Mouse (Mus musculus) right cerebral cortex, postnatal 4 days (tissue): ENCODE results near the gene Shoc2.
"Not testable (repeated sequence)": the region's sequence is repeated elsewhere in the genome, so short reads cannot be mapped to it uniquely, and the experiment has no call there.

ENCODE experiments used
- DNase-seq: peaks from one replicate; pipeline ENCODE4 v3.0.0-alpha.2; 2022

The Shoc2 gene

DNA sequence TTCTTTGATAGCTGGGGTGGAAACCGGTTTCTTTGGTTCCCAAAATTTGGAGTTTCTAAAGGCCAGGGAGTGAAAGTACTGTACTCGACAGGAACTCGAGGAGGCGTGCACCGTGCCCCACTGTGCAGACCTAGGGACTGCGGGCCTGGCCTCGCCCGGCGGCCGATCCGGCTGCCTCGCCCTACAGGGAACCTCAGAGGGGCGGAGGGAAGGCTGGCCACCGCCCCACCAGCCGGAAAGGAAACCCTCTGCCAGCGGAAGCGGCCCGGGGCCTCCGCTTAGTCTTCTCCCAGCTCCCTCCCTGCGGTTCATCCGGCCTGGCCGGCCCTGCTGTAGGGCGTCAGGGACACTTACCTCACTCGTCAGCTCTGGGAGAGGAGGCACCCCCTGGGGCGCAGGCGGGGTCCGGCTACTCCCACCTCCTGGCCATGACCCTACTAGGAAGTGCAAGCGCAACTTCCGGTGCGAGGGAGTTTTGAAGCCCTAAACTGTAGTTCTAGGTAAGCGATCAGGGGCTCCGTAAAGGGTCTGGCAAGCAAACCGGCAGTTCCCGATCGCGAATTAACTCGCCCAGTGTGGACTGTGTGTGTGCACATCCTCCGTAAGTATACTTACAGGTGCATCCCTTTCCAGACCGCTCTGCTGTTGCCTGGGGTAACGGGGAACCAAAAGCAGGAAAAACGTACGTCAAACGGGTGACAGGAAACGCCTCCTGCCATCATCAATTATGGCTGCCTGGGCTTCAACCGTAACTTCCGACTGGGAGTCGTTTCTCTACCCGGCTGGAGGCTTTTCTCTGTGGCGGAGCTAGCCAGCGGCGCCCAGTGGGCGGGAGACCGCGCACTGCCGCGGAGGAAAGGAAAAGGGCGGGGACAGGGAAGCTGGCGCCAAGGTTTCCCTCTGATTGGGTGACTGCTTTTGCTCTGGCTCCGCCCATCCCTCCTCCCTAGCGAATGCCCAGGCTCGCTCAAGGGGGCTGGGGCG lies at the start of gene Shoc2, which contains the start of gene Bbip1:
TSS of gene Shoc2 (plus strand) at position 505 of the 984 bp plus-strand sequence.
TSS of gene Bbip1 (minus strand) at position 826 of the 984 bp plus-strand sequence.
- DNase-seq, result peak; percentile 97

DNA sequence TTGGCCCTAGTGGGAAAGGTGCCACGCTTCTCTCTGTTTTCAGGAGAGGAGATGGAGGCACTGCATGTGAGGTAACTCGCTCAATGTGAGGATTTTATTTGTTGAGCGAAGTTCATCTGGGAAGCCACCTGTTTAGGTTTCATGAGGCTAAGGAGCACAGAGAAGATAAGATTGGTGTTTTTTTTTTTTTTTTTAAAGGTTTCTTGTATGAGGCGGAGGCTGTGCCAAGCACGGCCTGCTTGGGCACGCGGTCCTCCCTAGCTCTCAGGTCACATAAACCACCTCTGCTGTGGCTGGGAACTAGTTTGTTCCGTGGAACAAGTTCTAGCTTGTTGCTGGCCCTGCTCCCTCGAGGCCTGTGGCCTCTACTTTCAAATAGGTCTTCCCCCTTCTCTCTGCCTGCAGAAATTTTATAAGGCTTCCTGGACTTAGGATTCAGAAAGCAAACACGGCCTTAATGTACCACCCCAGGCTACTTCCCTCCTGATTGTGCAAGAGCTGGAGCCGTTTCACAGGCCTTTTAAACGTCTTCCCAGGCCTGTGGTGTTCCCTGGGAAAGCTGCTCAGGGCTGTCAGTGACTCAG lies 49.5 kb upstream of the Shoc2 start:
- no peak for DNase-seq

DNA sequence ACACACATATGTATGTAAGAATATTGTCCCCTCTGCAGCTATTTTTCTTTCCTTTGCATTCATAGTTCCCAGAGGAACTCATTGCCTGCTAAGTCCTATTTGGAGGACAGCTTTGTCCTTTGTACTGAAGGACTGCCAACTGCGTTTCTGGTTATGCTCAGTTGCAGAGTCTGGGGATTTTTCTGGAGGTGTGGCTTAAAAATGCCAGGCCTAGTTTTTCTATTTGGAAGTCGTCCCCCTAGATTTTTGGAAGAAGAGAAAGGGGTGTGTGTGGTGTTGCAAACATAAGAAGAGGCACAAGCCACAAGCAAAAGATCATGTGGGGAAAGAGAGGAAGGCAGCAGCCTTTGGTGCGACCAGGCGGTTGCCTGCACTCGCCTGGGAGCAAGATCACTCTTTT lies 46.1 kb upstream of the Shoc2 start:
- DNase-seq, result no peak

DNA sequence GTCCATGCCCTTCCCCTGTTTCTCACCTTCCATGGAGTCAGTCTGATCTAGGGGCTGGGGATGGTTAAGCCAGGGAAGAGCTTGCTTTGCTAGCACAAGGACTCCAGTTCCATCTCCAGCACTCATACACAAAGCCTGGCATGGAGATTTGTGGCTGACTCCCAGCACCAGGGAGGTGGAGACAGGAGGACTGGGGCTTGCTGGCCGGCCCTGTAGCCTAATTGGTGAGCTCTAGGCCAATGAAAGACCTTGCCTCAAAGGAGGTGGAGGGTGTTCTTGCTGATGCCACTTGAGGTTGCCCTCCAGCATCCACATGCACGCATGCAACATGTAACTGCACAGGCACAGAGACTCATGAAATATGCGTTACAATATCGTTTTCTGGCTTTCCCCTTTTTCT lies 45.6 kb upstream of the Shoc2 start:
- DNase-seq, result no peak

DNA sequence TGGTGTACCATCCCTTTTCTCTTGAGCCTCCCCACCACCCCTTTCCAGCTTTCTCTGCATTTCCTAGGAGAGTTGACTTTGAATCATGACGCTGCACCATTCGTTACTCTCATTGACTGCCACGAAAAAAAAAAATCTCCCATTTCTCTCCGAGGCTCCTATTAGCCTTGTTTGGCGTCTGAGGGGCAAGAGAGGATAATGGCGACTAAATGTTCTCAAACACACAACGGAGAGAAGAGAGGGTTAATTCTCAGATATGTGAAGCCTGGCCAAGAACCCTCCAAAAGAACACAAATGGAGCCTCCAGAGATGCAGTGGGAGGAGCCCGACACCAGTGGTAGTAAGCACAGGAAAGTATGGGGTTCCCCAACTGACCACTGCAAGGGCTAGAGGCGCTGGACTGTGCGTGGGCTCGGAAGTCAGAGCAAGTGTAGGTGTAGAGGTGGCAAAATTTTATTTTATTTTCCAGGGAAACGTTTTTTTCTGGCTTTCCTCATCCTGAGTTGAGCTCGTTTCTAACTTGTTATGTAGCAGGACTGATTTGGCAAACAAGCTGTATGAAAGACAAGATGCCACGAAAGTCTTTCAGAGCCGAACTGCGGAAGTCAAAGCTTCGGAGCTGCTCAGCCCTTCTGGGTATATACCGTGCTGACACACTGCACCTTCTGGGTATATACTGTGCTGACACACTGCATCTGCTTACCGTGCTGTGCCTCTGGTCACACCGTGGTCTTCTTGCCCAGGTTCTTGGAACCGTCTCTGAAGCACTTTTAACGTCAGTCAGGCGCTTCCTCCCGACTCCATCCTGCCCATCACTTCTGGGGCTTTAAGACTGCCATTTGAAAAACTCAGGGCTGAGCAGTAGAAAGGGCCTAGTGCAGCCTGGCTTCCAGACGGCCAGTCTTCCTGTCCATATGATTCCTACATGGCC lies 44.9 kb upstream of the Shoc2 start:
- no peak for DNase-seq

DNA sequence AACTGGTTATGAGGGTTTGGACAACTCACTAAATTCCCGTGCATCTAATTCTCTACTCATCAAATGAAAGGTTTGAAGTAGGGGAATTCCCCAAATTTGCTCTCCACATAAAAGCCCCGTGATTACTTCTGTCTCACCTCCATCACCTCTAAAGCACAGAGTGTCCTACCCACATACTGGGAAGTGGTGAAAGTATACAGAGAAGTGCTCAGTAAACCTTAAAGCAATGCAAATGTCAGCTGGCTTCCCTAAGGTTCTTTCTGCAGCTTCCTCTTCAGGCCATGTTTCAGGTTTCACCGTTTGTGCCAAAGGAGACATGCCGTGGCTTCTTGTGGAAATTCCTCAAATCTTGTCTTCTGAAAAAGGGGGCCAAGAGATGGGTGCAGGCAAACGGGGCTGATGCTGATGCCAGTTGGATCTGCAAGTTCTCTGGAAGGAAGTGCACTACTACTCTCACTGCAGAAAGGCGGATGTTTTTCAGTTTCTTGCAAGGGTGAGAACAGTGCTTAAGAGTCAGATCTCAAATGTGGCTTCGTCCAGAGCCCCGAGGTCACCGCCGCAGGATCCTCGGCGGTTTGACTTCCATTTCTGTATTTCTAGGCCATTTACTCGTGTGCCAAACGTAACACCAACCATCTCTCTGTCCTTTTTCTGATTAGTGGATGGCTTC lies 44.0 kb upstream of the Shoc2 start:
- no peak for DNase-seq

DNA sequence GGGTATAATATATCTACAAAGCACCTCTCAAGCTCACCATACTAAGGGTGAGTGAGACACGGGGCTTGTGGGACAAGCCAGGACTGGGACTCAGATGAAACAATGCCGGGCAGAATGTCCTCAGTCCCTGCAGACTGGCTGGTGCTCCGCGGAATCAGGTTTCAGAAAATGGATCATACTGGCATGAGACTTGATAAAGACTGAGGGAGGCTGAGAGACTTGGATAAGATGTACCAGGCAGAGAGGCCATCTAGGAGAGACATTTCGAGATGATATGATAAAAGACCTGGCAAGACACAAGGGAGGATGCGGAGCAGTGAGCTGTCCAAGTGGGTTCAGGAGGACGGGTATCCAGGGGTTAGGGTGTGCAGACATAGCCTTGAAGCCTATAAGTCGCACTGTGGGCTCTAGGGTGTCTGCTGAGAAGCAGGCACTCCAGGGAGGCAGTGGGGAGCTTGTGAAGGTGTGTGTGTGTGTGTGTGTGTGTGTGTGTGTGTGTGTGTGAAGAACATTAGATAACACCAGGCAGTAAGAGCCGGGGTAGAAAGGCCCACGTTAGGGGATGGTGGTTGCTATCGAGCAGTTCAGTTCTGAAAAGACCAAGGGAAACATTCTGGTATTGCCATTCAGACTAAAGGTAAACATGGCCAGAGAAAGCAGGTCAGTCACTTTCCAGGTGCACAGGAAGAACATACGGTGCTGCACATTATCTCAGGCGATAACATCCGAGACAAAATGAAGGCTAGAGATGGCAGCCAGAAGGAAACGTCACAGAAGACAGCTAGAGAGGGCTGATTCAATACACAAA lies 42.0 kb upstream of the Shoc2 start:
- DNase-seq, result no peak

DNA sequence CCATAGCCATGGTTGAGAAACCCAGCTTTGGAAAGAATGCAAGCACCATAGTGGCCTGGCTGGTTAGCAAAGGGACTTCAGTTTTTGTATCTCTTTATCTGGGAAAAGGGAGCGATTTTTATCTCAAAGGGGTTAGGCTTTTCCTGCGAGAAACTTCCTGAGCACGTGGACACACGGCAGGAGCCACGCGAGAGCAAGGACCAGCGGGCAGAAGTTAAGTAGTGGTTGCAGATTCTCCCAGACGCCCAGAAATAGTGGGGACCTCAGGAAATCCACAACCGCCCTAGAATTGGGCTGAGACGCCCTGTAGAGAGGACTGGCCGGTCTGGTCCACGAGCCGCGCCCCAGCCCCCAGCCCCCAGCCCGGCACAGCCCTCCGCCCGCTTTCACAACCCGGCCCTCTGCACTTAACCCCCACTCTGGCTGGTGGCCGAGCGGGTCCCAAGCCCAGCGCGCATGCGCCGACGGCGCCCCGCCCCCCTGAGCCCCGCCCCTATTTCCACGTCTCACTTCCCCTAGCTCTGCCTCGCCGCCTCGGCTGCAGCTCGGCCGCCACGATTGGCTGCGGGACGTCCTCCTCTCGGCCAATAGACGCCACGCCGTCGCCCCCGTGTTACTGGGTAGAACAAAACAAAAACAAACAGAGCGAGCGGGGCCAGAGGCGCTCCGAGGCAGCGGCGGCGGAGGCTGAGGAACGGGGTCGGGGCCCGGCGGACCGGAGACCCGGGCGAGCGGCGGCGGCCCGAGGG lies 41.2 kb upstream of the Shoc2 start:
- DNase-seq, result peak; percentile 99

DNA sequence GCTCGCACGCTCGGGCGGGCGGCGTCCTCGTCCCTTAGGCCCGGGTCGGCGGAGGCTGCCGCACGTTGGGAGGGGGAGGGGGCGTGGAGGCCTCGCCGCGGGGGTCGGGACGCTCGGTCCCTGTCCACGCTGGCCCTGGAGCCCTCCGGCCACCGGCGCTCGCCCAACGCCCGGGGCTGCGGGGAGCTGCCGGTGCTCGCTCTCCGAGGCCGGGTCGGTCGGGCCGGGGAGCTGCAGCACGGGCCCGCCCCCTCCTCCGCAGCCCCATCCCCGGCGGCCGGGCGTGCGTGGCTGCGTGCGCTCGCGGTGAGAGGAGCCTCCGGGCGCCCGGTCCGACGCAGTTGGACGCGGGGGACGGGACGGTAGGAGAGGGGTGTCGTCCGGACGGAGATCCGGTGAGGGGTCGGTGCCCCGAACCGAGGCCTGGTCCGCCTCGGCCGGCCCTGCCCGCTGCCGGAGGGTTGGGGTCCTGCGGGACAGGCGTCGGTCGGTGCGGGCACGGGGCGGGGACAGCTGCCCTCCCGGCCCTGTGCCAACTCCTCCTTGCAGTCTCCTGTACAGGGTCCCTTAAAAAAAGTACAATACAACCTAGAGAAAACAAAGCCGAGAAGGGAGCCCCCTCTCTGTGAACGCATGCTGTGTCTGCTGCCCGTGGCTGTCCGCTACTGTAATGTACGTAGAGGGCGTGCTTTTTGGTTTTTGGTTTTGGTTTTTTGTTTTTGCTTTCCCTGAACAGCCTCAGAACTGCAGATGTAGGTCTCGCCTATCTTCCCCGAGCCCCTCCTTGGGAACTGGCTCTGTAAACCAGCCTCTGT lies 40.4 kb upstream of the Shoc2 start:
- peak; percentile 63 for DNase-seq

DNA sequence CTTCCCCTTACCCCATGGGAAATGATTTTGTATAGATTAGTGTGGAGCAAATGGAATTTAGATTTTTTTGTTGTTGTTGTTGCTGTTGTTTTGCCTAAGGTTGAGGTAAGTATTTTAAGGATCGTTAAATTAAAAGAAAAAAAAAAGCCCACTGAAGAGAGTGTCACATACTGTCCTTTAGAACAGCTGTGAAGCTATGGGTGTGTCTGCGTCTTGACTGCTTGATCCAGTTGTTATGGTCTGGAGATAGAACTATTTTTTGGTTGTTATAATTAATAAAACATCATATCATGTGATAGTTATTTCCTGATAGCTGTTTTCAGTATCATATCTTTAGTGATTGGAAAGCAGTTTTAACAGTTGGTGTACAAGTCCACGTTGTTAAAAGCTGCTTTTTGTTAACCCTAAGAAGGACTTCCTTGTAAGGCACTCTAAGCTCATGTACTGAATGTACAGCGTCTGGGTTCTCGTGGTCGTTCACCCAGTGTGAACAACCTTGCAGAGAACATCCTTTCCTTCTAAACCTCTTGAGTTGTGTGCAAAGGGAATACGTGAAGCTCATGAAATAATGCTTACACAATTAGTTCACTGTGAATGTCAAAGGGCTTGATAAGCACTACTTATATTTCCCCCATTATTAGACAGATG lies 39.1 kb upstream of the Shoc2 start:
- DNase-seq, result no peak

DNA sequence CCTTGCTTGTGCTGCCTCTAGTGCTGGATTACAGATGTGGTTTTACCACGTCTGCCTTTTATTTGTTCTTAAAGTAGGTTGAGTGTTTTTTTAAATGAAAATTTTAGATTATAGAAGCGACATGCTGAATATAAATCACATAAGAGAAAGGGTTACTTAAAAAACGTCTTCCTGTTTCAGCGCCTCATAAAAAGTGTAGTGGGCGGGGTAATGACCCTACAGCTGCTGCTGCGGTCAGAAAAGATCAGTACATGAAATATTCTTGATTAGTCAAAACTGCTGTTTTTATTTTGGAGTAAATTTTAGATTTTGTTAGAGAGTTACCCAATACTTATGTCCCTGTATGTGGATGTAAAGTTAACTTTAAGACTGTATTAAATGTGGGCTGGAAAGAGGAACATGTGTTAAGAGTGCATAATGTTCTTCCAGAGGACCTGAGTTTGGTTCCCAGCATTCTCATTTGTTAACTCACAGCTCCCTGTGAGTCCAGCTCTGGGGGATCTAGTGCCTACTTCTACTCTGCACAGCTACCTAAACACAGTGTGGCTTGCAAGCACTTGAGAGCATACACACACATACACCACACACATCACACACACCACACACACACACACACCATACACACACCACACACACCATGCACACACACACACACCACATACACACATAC lies 37.9 kb upstream of the Shoc2 start:
- DNase-seq, result no peak

DNA sequence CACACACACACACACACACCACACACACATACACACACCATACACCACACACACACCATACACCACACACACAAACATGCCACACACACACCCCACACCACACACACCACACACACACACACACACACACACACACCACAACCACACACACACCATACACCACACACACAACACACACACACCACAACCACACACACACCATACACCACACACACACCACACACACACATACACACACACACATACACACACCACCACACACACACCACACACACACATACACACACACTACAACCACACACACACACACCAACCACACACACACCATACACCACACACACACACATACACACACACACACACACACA lies 37.4 kb upstream of the Shoc2 start:
- not testable (repeated sequence) for DNase-seq

DNA sequence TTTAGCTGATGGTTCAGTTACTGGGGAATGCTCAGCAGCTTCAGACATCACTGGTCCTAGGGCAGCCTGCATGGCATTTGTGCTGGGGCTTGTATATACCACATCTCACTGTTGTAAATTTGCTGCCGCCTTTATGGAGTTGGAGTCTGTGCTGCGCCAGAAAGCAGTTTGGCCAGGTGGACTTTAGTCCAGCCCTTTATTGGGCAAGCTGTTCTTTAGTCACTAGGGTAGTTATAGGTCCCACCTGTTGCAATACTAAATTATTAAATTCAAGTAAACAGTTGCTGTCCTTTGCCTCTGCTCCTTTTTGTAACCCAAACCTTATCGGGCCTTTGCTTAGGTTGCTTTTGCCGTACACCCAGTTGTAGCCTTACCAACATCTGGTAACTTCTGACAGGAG lies 29.2 kb upstream of the Shoc2 start:
- no peak for DNase-seq

DNA sequence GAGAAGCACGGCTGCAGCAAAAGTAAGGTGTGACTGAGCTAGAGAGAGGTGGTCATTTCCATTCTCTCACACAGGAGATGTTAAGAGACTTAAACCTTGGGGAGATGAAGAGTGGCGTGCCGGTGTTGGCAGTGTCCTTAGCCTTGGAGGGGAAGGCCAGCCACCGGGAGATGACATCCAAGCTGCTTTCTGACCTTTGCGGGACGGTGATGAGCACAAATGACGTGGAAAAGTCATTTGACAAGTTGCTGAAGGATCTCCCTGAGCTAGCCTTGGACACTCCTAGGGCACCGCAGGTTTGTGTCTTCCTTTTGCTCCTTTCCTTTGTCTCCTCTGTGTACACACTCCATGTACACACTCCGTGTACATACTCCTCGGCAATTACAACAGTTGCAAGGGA lies 24.6 kb upstream of the Shoc2 start:
- no peak for DNase-seq

DNA sequence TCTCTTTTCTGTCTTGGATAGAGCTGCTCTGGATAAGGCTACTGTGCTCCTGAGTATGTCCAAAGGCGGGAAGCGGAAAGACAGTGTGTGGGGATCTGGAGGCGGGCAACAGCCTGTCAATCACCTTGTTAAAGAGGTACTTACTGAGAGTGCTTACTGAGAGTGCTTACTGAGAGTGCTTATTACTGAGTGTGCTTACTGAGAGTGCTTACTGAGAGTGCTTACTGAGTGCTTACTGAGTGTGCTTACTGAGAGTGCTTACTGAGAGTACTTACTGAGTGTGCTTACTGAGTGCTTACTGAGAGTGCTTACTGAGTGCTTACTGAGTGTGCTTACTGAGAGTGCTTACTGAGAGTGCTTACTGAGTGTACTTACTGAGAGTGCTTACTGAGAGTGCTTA lies 22.1 kb upstream of the Shoc2 start:
- not testable (repeated sequence) for DNase-seq

DNA sequence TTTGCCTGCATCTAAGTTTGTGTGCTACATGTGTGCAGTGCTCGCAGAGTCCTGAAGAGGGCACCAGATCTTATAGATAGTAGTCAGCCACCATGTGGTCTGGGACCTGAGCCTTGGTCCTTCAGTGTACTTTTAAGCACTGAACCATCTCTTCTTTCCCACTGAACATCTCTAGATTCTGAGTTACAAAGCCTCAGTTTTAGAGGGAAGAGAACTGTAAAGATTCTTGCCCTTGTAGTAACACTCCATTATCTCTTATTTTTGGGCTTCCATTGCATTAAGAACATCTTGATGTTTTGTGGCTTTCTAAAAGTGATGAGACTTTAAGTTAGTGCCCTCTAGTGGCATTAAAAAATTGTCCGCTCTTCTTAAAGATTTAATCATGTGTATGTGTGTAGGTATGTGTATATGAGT lies 18.8 kb upstream of the Shoc2 start:
- DNase-seq, result peak; percentile 48

DNA sequence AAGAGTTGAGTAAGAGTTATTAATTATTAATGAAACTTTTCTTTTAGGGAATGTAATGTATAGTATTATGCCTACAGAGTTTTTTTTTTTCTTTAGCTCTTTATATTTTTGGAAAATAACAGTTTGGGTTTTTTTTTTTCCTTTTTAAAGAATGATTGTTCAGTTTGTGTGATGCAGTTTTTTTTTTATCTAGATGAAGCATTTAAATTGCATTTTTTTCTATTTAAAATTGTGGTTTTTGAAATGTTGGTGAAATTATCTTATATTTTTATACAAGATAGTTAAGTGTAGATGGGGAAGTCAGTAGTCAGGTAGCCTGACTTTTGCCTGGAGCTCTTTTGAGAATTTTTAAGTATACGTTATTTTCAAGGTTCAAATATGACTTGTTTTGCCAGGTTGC lies 17.4 kb upstream of the Shoc2 start:
- no peak for DNase-seq

DNA sequence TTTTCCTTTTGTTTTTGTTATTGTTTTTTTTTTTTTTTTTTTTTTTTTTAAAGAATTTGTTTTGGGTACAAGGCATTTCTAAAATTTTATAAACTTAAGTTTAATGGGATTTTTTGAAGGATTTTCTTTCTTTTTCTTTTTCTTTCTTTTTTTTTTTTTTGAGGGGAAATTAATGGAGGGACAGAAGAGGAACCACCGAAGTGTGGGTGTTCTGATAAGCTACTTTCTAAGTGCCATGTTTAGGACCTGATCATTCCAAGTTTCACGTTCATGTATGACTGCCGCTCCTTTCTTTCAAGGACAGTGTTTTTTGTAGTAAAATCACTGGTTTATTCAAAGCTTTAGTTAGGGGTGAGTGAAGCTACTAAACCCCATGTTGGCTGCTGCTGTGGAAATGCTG lies 14.9 kb upstream of the Shoc2 start:
- DNase-seq, result no peak

DNA sequence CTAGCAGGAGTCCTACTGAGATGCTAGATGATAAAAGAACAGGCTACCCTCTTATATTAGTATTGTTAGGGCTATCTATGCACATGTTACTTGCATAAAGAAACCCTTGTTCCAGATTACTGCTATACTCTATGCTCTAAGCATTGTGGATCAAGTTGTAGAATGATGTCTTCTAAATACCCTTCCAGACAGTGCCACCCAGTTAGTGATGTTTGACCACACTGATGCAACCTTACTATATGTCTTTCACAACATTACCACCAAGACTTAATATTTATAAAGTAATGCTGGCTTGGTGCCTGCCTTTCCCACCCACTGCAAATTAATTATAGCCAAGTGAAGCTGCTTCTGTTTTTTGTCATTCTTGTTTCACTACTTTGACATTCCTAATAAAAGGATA lies 11.1 kb upstream of the Shoc2 start:
- no peak for DNase-seq
